Mouse (Mus musculus): Measurements from ENCODE around the gene Acaa1b. TPM values are rescaled to one million over a fixed set of nuclear protein-coding genes. Genes with fewer than 3 reads are reported as not detected.

Acaa1b gene
- polyA plus RNA-seq, 1 experiment from 2014 or later = 0.50 TPM

DNA sequence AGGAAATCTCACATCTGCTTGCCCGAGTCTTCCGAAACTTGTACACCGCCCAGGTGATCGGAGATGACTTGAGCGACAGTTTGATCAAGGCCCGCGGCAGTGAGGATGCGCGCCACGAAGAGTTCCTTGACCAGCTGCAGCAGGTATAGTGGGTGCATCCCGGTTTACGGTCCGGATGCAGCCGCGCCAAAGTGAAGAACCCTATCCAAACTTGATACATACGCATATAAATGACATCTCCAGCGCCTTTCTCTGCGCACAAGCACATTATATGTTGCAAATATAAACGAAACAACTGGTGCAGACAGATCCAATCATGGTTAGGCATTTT lies 54.1 kb downstream of the Acaa1b start:
- WGBS (ENCODE audit: insufficient replicate concordance) = 3% methylated on average over 19 of the region's 19 CpGs
- H3K27me3 ChIP-seq (ENCODE audit: control insufficient read depth, insufficient read depth, low read length) = peaks cover 11% of the 10 kb centered on the region
- H3K4me2 ChIP-seq = peak overlapping the region; percentile 88
- no peaks in the 10 kb centered on the region for H3K36me3 ChIP-seq (ENCODE audit: control insufficient read depth, insufficient read depth, low read length)
- H3K4me1 ChIP-seq (ENCODE audit: control insufficient read depth, insufficient read depth, low read length) = peaks cover 3% of the 10 kb centered on the region; the same call in 1 of the 2 replicates
- no peaks in the 10 kb centered on the region for H3K9me3 ChIP-seq (replicated peaks; ENCODE audit: control insufficient read depth, low read length)
- no peak overlapping the region for H3K27ac ChIP-seq (ENCODE audit: low read depth, low read length)
- ATAC-seq (replicated peaks; ENCODE audit: insufficient number of reproducible peaks, low FRiP score, low TSS enrichment) = no peak
- H3K9ac ChIP-seq (ENCODE audit: low read depth, low read length) = peak overlapping the region; percentile 53; the same call in 1 of the 2 replicates
- H3K4me3 ChIP-seq (ENCODE audit: low read depth, low read length) = peak overlapping the region; percentile 46

DNA sequence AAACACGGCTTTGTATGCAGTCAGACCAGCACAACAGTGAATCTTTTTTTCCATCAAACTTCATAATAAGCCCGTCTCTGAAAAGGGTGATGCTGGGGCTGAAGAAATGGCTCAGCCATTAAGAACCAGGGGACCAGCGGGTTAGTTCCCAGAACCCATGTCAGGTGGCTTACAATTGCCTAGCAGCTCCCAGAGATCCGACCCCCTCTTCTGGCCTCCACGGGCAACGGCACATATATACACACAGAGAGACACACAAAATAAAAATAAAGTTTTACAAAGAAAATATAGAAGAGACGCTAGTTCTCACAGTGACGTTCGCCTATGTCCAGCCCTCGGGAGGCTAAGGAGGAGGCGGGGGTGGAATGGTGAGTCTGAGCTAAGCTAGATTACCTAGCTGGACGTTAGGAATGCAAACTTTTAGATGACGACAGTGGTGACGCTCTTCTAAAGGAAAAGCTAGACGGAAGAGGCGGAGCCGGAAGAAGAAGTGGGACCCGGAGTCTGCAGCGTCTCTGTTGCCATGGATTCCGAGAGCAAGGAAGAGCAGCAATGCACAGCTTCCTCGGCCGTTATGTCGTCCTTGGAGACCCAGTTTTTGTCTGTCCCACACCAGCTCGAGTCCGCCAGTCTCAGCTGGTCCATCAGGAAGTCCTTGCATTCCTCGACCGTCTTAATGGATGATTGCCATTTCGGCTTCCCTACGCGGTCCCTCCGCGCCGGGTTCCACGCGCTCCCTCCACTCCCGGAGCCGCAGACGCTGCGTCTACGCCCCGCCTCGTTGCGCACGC lies 54.7 kb downstream of the Acaa1b start, which contains the start of gene Dlec1:
Dlec1 (plus strand) TSS at position 487 of the 791 bp plus-strand sequence.
- H3K9ac ChIP-seq (ENCODE audit: low read depth, low read length) = peak within 1 kb of the TSS; percentile 53
- WGBS (ENCODE audit: insufficient replicate concordance) = 4% methylated on average over 44 of the region's 44 CpGs

DNA sequence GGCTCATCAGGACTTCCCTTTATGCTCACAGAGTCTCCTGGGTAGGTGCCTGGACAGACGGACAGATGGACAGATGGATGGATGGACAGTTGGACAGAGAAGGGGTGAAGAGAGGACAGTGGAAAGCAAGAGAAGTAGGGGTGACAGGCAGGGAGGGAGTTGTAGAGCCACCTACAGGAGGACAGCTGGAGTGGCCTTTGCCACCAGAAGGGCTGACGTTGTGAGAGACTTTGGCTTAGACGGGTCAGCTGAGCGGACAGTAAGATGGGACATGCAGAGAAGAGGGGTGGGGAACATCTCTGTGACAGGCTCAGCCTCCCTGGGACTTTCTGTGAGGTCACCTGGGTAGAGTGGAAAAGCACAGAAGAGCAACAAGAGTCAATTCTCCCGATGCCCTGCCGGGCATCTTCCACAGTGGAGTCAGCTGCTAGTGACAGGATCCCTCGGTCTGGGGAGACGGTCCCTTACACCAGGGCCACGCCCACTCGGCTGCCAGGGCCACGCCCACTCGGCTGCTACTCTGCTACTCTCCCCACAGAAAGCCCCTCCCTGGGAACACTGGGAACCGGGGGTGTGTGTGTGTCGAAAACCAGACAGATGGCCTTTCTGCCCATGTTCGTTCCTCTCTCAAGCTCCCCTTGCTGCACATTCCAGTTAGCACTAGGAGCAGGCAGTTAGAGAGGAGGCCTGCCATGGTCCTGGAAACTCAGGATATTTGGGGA lies 56.6 kb downstream of the Acaa1b start:
- H3K27ac ChIP-seq (ENCODE audit: low read depth, low read length) = no peak overlapping the region
- H3K4me2 ChIP-seq = peak overlapping the region; percentile 9; the same call in 1 of the 2 replicates
- H3K4me3 ChIP-seq (ENCODE audit: low read depth, low read length) = no peak overlapping the region
- H3K27me3 ChIP-seq (ENCODE audit: control insufficient read depth, insufficient read depth, low read length) = peaks cover 11% of the 10 kb centered on the region
- no peak; the same call in 1 of the 2 replicates for ATAC-seq (replicated peaks; ENCODE audit: insufficient number of reproducible peaks, low FRiP score, low TSS enrichment)
- H3K9me3 ChIP-seq (replicated peaks; ENCODE audit: control insufficient read depth, low read length) = no peaks in the 10 kb centered on the region
- no peaks in the 10 kb centered on the region for H3K36me3 ChIP-seq (ENCODE audit: control insufficient read depth, insufficient read depth, low read length)
- no peak overlapping the region for H3K9ac ChIP-seq (ENCODE audit: low read depth, low read length)
- WGBS (ENCODE audit: insufficient replicate concordance) = 17% methylated on average over 15 of the region's 15 CpGs
- peaks cover 3% of the 10 kb centered on the region; the same call in 1 of the 2 replicates for H3K4me1 ChIP-seq (ENCODE audit: control insufficient read depth, insufficient read depth, low read length)

More for the DNA sequence above, 54.7 kb downstream of the Acaa1b start, which contains the start of gene Dlec1:
- H3K4me2 ChIP-seq = peak within 1 kb of the TSS; percentile 88
- 0 out of 2 replicates have a peak, but pooled peaks have one; percentile 37 for ATAC-seq (replicated peaks; ENCODE audit: insufficient number of reproducible peaks, low FRiP score, low TSS enrichment)
- peaks cover 3% of the 10 kb centered on the region; the same call in 1 of the 2 replicates for H3K4me1 ChIP-seq (ENCODE audit: control insufficient read depth, insufficient read depth, low read length)
- peaks cover 11% of the 10 kb centered on the region for H3K27me3 ChIP-seq (ENCODE audit: control insufficient read depth, insufficient read depth, low read length)
- no peak within 1 kb of the TSS for H3K27ac ChIP-seq (ENCODE audit: low read depth, low read length)
- H3K36me3 ChIP-seq (ENCODE audit: control insufficient read depth, insufficient read depth, low read length) = no peaks in the 10 kb centered on the region
- no peaks in the 10 kb centered on the region for H3K9me3 ChIP-seq (replicated peaks; ENCODE audit: control insufficient read depth, low read length)
- peak within 1 kb of the TSS; percentile 46 for H3K4me3 ChIP-seq (ENCODE audit: low read depth, low read length)

Other genes with a start within 250 kb of the Acaa1b start
- 8.5 and 10.5 TPM in 2 replicates for gene Ctdspl, start 230.6 kb downstream of the Acaa1b start, polyA plus RNA-seq (2014; fragmentation: Nextera tagmentation; extraction: Ambion mirVana)
- 12.3 and 13.5 TPM in 2 replicates for gene Vill, start 104.3 kb downstream of the Acaa1b start, polyA plus RNA-seq (2014; fragmentation: Nextera tagmentation; extraction: Ambion mirVana)
- gene Plcd1, start 63.6 kb downstream of the Acaa1b start, polyA plus RNA-seq (2014; fragmentation: Nextera tagmentation; extraction: Ambion mirVana) = 18.0 and 18.2 TPM in 2 replicates
- gene Dlec1, start 54.6 kb downstream of the Acaa1b start, polyA plus RNA-seq (2014; fragmentation: Nextera tagmentation; extraction: Ambion mirVana) = 0.31 and 0.56 TPM in 2 replicates
- gene Gm47289, start 2.1 kb upstream of the Acaa1b start, polyA plus RNA-seq (2014; fragmentation: Nextera tagmentation; extraction: Ambion mirVana) = not detected in 2 replicates
- not detected in 2 replicates for gene Slc22a13, start 52.0 kb upstream of the Acaa1b start, polyA plus RNA-seq (2014; fragmentation: Nextera tagmentation; extraction: Ambion mirVana)
- 9.9 and 11.9 TPM in 2 replicates for gene Oxsr1, start 165.3 kb upstream of the Acaa1b start, polyA plus RNA-seq (2014; fragmentation: Nextera tagmentation; extraction: Ambion mirVana)
- gene Acaa1a, start 182.6 kb upstream of the Acaa1b start, polyA plus RNA-seq (2014; fragmentation: Nextera tagmentation; extraction: Ambion mirVana) = 72.5 and 81.2 TPM in 2 replicates
- 12.5 and 13.3 TPM in 2 replicates for gene Myd88, start 184.3 kb upstream of the Acaa1b start, polyA plus RNA-seq (2014; fragmentation: Nextera tagmentation; extraction: Ambion mirVana)
- 2.2 and 2.4 TPM in 2 replicates for gene Xylb, start 200.3 kb upstream of the Acaa1b start, polyA plus RNA-seq (2014; fragmentation: Nextera tagmentation; extraction: Ambion mirVana)
- gene Slc22a14, start 208.5 kb upstream of the Acaa1b start, polyA plus RNA-seq (2014; fragmentation: Nextera tagmentation; extraction: Ambion mirVana) = not detected in 2 replicates
- gene Acvr2b, start 245.0 kb upstream of the Acaa1b start, polyA plus RNA-seq (2014; fragmentation: Nextera tagmentation; extraction: Ambion mirVana) = 26.9 and 29.1 TPM in 2 replicates

All from heart, embryonic 11.5 days (tissue).